Mouse (Mus musculus): ENCODE measurements around the gene Sgsm2. TPM values are rescaled to one million over a fixed set of nuclear protein-coding genes. Genes with fewer than 3 reads are reported as not detected.
A peak's percentile ranks its signal among the peaks of the same experiment; 100 is the strongest.

Sgsm2 gene
- polyA plus RNA-seq, 1 experiment from 2014 or later, result 2.4 TPM

DNA sequence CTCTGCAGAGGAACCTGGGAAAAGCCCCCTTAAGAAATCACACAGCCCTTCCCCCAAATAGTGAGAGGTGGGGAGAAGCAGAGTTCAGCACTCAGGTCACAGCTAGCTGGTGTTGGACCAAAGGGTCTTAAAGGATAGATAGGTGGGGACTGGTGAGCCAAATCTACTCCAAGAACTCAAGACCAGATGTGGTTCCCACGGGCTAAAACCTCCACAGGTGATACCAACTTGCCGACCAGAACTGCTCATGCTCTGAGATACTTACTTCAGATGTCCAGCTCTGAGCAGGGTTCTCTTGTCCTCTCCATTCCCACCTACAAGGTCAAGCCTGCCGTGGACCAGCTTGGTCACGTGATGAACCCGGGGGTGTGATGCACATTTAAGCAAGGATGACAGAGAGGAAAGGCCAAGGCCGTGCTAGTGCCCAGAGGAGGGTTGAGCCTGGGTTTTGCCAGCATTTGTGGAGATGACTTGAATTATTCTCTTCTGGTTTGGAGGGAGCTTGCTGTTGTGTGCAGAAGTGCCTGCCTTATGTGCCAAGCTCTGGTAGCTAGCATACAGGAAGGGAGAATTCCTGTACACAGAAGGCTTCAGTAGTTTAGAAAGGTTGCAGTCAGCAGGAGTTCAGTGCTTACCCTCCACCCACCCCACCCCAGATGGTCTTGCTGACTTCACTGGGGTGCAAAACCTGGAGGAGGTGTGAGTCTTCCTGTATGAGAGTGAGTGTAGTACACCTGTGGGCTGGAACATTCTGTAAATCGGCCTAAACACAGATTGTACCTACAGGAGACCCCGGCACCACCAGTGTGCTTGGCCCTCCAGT is 63.1 kb downstream of the Sgsm2 start:
- WGBS, result 73% methylated on average over 8 of the region's 8 CpGs
- no peaks in the 10 kb centered on the region for H3K9me3 ChIP-seq (ENCODE audit: control insufficient read depth)
- H3K36me3 ChIP-seq (ENCODE audit: control insufficient read depth, insufficient read depth), result peaks cover 7% of the 10 kb centered on the region; the same call in 1 of the 2 replicates
- H3K4me1 ChIP-seq (replicated peaks; ENCODE audit: control insufficient read depth, insufficient read depth, low read length), result peaks cover 14% of the 10 kb centered on the region
- no peak overlapping the region for H3K4me3 ChIP-seq (ENCODE audit: low read depth, low read length)
- H3K27ac ChIP-seq (ENCODE audit: low read depth, low read length), result peak overlapping the region; percentile 75
- peak overlapping the region; percentile 89 for H3K4me2 ChIP-seq (replicated peaks; ENCODE audit: low read depth)
- peak overlapping the region; percentile 22; the same call in 1 of the 2 replicates for H3K9ac ChIP-seq (ENCODE audit: low read depth, low read length)
- no peak for ATAC-seq
- no peak for TF ChIP-seq CTCF (IDR thresholded peaks at IDR 0.05; ENCODE audit: low read depth)
- H3K27me3 ChIP-seq (replicated peaks; ENCODE audit: control insufficient read depth, insufficient read depth, low read length), result no peaks in the 10 kb centered on the region

DNA sequence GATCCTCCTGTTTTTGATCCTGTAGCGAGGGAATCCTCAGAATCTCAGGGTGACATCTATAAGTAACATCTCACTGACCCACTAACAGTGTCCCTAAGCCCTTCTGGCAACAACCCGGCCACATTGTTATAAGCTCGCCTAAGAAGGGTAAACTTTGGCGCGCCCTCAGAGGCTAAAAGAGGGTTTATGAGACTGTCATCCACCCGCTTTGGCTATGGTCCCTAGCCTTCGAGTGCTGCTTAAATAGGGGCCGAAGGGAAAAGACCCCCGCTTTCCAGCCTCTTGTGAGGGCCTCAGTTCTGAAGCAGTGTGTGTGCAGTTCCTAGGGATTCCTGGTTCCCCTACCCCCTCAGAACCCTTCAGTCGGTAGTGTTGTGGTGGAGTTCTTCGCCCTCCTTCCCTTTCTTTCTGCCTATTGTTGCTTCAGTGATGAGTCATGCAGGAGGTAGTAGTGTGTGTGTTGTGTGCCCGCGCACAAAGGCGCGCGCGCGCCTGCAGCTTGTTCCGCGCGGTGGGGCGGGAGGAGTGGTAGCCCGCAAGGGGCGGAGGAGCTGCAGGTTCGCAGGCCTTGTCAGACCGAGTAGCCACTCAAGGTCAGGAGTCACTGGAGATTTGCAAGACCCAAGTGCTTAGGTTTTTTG is 64.2 kb downstream of the Sgsm2 start:
- under 1% methylated on average over 26 of the region's 26 CpGs for WGBS
- peaks cover 22% of the 10 kb centered on the region for H3K4me1 ChIP-seq (replicated peaks; ENCODE audit: control insufficient read depth, insufficient read depth, low read length)
- peak overlapping the region; percentile 89 for H3K4me2 ChIP-seq (replicated peaks; ENCODE audit: low read depth)
- ATAC-seq, result no peak
- peak overlapping the region; percentile 95 for H3K27ac ChIP-seq (ENCODE audit: low read depth, low read length)
- no peaks in the 10 kb centered on the region for H3K27me3 ChIP-seq (replicated peaks; ENCODE audit: control insufficient read depth, insufficient read depth, low read length)
- peaks cover 7% of the 10 kb centered on the region; the same call in 1 of the 2 replicates for H3K36me3 ChIP-seq (ENCODE audit: control insufficient read depth, insufficient read depth)
- H3K9ac ChIP-seq (ENCODE audit: low read depth, low read length), result peak overlapping the region; percentile 71
- H3K9me3 ChIP-seq (ENCODE audit: control insufficient read depth), result no peaks in the 10 kb centered on the region
- TF ChIP-seq CTCF (IDR thresholded peaks at IDR 0.05; ENCODE audit: low read depth), result no peak
- peak overlapping the region; percentile 82 for H3K4me3 ChIP-seq (ENCODE audit: low read depth, low read length)

DNA sequence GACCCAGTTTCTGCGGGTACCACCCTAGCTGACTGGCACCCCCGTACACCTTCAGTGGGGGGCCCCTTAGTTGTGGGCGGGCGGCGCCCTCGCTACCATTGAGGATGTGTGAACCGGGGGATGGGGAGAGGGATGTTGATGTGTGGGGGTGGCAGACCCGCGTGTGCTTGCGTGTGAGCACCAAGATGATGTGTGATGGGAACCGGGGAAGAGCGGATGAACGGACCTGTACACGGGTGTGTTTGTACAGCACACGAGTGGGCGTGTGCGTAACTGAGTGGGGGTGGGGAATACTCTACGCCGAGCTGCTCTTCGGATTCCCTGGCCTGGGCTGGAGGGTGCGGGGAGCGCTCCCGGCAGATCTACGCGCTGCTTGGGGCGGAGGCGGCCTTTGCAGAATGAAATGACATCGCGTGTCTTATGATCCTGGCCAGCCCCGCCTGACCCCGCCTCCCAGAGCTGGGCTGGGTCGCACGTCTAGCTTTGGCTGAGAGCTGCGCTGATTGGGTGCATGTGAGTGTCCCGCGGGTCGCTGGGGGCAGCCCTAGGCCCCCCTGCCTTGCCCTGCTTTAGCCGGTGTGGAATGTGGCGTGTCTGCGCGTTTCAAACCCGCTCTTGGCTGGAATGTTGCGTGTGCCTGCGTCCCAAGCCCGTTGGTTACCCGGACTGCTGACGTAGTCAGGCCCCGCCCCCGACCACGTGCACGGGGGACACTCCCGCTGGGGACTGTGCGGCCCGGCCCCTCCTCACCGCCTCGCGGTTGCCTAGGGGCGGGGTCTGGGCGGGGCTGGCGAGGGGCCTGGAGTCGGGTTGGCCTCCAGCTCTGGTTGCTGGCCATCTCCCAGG is 65.0 kb downstream of the Sgsm2 start:
- Histone ChIP-seq H3K36me3 (ENCODE audit: control insufficient read depth, insufficient read depth) (peaks cover 7% of the 10 kb centered on the region; the same call in 1 of the 2 replicates), H3K9me3 (ENCODE audit: control insufficient read depth) (no peaks in the 10 kb centered on the region), H3K4me1 (replicated peaks; ENCODE audit: control insufficient read depth, insufficient read depth, low read length) (peaks cover 16% of the 10 kb centered on the region; the same call in 1 of the 2 replicates), H3K27ac (ENCODE audit: low read depth, low read length) (peak overlapping the region; percentile 95), H3K9ac (ENCODE audit: low read depth, low read length) (peak overlapping the region; percentile 89), H3K27me3 (replicated peaks; ENCODE audit: control insufficient read depth, insufficient read depth, low read length) (no peaks in the 10 kb centered on the region), H3K4me3 (ENCODE audit: low read depth, low read length) (peak overlapping the region; percentile 82), H3K4me2 (replicated peaks; ENCODE audit: low read depth) (peak overlapping the region; percentile 89)
- under 1% methylated on average over 61 of the region's 61 CpGs for WGBS
- TF ChIP-seq CTCF (IDR thresholded peaks at IDR 0.05; ENCODE audit: low read depth), result 0 out of 2 replicates have a peak, but pooled peaks have one; percentile 2
- ATAC-seq, result peak; percentile 71

DNA sequence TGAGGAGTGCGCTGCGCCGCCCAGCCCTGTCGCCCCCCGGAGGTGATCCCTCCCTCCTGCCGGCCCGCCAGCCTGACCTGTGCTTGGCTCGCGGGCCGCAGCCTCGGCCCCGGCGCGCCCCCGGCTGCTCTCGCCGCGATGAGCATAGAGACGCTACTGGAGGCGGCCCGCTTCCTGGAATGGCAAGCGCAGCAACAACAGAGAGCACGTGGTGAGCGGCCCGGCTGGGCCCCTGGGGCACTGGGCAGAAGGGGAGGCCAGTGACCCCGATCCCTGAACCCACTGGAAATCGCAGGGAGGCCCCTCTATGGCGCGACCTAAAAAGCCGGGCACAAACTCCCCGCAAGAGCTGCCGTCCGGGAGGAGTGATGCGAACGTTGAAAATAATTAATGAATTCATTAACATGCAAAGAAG is 65.7 kb downstream of the Sgsm2 start:
- no peak; the same call in 1 of the 2 replicates for ATAC-seq
- peak overlapping the region; percentile 89 for H3K4me2 ChIP-seq (replicated peaks; ENCODE audit: low read depth)
- under 1% methylated on average over 35 of the region's 35 CpGs for WGBS
- H3K36me3 ChIP-seq (ENCODE audit: control insufficient read depth, insufficient read depth), result peaks cover under 1% of the 10 kb centered on the region; the same call in 1 of the 2 replicates
- peak overlapping the region; percentile 89 for H3K9ac ChIP-seq (ENCODE audit: low read depth, low read length)
- H3K27me3 ChIP-seq (replicated peaks; ENCODE audit: control insufficient read depth, insufficient read depth, low read length), result no peaks in the 10 kb centered on the region
- H3K27ac ChIP-seq (ENCODE audit: low read depth, low read length), result peak overlapping the region; percentile 95
- H3K9me3 ChIP-seq (ENCODE audit: control insufficient read depth), result no peaks in the 10 kb centered on the region
- no peak for TF ChIP-seq CTCF (IDR thresholded peaks at IDR 0.05; ENCODE audit: low read depth)
- peaks cover 16% of the 10 kb centered on the region; the same call in 1 of the 2 replicates for H3K4me1 ChIP-seq (replicated peaks; ENCODE audit: control insufficient read depth, insufficient read depth, low read length)
- peak overlapping the region; percentile 82 for H3K4me3 ChIP-seq (ENCODE audit: low read depth, low read length)

DNA sequence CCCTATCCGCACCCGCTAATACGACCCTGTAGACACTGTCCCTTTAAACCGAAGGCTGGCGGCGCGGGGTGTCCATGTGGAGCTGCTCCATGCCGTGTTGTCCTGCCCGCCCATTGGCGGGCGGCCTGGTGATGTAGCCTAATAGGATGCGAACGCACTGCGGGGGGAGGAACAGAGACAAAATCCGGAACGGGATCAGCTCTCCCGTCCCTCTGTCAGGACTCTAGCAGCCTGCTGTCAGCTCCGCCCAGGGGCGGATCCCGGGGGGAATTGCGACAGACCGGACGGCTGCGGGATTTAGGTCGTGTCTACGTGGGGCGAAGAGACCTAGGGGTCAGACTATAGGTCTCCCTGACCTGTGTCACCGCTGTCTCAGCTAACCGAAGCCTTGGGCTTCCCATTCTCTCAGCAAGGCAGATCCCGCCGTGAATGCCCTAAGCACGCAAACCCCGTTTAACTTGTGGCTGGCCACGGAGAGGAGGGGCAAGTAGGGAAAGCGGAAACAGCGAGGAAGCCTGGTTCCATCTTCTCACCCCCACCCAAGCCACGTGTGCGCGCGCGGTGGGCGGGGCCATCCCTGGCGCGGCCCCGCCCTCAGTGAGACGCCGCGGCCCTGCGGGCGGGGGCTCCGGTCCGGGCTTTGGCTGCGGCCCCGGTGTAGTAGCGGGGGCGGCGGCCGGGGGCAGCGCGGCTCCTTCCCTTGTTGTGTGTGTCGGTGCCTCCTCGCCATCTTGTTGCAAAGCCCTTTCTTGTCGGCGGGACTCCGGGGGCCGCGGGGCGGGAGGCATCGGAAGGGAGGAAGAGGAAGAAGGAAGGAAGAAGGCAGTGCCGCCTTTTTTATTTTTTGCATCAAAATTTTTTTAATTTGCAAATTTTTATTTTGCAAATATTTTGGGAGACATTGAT is 66.4 kb downstream of the Sgsm2 start, which contains the start of gene Mnt:
TSS of gene Mnt (plus strand) at position 665 of the 906 bp plus-strand sequence.
- Histone ChIP-seq H3K36me3 (ENCODE audit: control insufficient read depth, insufficient read depth) (no peaks in the 10 kb centered on the region; the same call in 1 of the 2 replicates), H3K27ac (ENCODE audit: low read depth, low read length) (peak within 1 kb of the TSS; percentile 95), H3K9me3 (ENCODE audit: control insufficient read depth) (no peaks in the 10 kb centered on the region), H3K4me2 (replicated peaks; ENCODE audit: low read depth) (peak within 1 kb of the TSS; percentile 89), H3K9ac (ENCODE audit: low read depth, low read length) (peak within 1 kb of the TSS; percentile 89), H3K27me3 (replicated peaks; ENCODE audit: control insufficient read depth, insufficient read depth, low read length) (no peaks in the 10 kb centered on the region), H3K4me3 (ENCODE audit: low read depth, low read length) (peak within 1 kb of the TSS; percentile 82), H3K4me1 (replicated peaks; ENCODE audit: control insufficient read depth, insufficient read depth, low read length) (peaks cover 16% of the 10 kb centered on the region; the same call in 1 of the 2 replicates)
- TF ChIP-seq CTCF (IDR thresholded peaks at IDR 0.05; ENCODE audit: low read depth), result no peak; the same call in none of the 2 replicates
- peak; percentile 76 for ATAC-seq
- under 1% methylated on average over 67 of the region's 70 CpGs for WGBS
